Mouse (Mus musculus) heart, embryonic 15.5 days (tissue): ENCODE results near the gene Iqsec1. TPM values are rescaled to one million over a fixed set of nuclear protein-coding genes. Genes with fewer than 3 reads are reported as not detected.

Experiments
- ATAC-seq: fragments of 200-750 bp; cut with Nextera tagmentation; replicated peaks from 2 replicates; pipeline ENCODE4 v1.8.0; 2017; ENCODE audit warnings: low read depth, moderate TSS enrichment; ENCODE audit not compliant: insufficient number of reproducible peaks, insufficient read depth, low FRiP score
- H3K27ac ChIP-seq: fragments of 300-500 bp; sonication (generic); 2 replicates; pipeline ENCODE4 v1.5.1; 2015; ENCODE audit warnings: mild to moderate bottlenecking, inconsistent platforms
- H3K27me3 ChIP-seq: fragments of 300-500 bp; sonication (generic); 2 replicates; pipeline ENCODE4 v1.6.1; 2015; ENCODE audit warnings: inconsistent platforms
- H3K36me3 ChIP-seq: fragments of 300-500 bp; sonication (generic); 2 replicates; pipeline ENCODE4 v1.6.1; 2015; ENCODE audit warnings: mild to moderate bottlenecking, inconsistent platforms
- H3K4me1 ChIP-seq: fragments of 300-500 bp; sonication (generic); replicated peaks from 2 replicates; pipeline ENCODE4 v1.6.1; 2015; ENCODE audit warnings: inconsistent platforms
- H3K4me2 ChIP-seq: fragments of 300-500 bp; sonication (generic); 2 replicates; pipeline ENCODE4 v1.6.1; 2015; ENCODE audit warnings: inconsistent platforms, mild to moderate bottlenecking, moderate library complexity
- H3K4me3 ChIP-seq: fragments of 300-500 bp; sonication (generic); 2 replicates; pipeline ENCODE4 v1.5.1; 2015; ENCODE audit warnings: mild to moderate bottlenecking, inconsistent platforms
- H3K9ac ChIP-seq: fragments of 300-500 bp; sonication (generic); 2 replicates; pipeline ENCODE4 v1.6.1; 2015; ENCODE audit warnings: mild to moderate bottlenecking, inconsistent platforms
- H3K9me3 ChIP-seq: fragments of 300-500 bp; sonication (generic); replicated peaks from 2 replicates; pipeline ENCODE4 v1.6.1; 2016; ENCODE audit warnings: inconsistent platforms
- WGBS: fragments of 180-500 bp; shearing (Covaris S2); methylation state at CpG from one replicate; pipeline ENCODE4 v1.1.7; 2015; ENCODE audit warnings: mixed read lengths; 5-methylcytosine and 5-hydroxymethylcytosine counted together
- polyA plus RNA-seq: library from polyadenylated mRNA; unstranded; fragments of >200 nt; fragmentation: Nextera tagmentation; extraction: Ambion mirVana; gene quantifications from 2 replicates; pipeline ENCODE4 v1.2.1, GENCODE M21; 2015

The Iqsec1 gene
- polyA plus RNA-seq, 1 experiment from 2014 or later: 12.3 TPM

DNA sequence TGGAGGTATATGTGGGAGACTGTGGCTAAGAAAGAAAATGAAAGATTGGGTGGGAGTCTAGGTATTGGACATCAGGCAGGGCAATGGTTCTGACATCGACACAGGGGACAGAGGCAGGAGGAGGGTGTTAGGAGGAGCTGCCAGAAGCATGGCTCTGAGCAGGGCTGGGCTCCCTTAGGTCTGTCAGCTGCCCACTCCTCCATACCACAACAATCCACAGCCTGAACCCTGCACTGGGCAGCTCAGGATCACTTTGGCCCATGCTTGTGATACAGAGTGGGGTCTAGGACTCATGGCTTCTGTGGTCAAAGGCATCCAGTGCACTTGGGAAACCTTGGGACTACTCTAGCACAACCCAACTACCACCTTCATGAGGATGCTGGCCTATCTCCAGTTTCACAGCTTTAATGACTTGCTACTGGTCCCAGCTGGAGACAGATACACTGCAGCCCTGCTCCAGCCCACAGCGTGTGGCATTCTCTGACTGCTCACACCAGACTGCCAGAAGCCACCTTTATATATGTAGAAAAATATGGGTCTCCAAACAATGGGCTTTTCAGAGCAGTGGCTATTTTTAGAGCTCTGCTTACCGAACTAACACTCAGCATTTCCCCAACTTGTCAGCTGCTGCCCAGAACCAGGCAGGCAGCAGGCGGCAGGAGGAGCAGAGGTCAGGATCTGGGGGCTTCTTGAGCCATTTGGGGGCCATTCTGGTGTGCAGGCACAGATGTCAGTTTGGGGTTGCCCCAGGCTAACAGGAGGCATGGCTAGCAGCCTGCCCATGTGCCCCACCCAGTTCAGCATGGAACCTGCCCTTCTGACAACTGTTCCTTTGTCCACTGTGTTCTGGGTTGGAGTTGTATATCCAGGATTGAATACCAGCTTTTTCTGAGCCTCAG lies 285.4 kb downstream of the Iqsec1 start:
- 14% methylated on average over 4 of the region's 4 CpGs for WGBS
- 0 out of 2 replicates have a peak, but pooled peaks have one; percentile 5 for ATAC-seq
- H3K9me3 ChIP-seq: no peaks in the 10 kb centered on the region
- peak overlapping the region; percentile 43 for H3K9ac ChIP-seq
- no peak overlapping the region for H3K4me3 ChIP-seq
- peak overlapping the region; percentile 93 for H3K27ac ChIP-seq
- peak overlapping the region; percentile 26 for H3K4me2 ChIP-seq
- H3K4me1 ChIP-seq: peaks cover 100% of the 10 kb centered on the region
- no peaks in the 10 kb centered on the region for H3K27me3 ChIP-seq
- no peaks in the 10 kb centered on the region for H3K36me3 ChIP-seq

DNA sequence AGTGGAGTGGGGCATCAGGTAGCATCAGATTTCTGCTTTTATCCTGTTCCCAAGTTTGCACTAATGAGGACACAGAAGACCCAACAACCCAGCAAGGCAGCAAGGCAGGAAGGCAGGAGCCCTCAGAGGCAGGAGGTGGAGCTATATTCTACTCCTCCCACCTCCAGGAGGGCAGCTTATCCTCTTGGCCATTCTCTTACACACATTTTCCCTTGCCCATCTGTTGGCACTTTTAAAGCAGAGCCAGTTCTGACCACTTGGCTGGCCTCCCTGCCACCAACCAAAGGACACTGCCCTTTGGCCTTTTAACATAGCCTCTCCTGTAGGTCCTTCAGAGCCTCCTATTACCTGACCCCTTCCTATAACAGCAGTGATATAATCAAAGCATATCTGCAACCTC lies 286.3 kb downstream of the Iqsec1 start:
- Histone ChIP-seq H3K36me3 (no peaks in the 10 kb centered on the region), H3K9ac (no peak overlapping the region), H3K4me2 (no peak overlapping the region), H3K9me3 (no peaks in the 10 kb centered on the region), H3K4me3 (no peak overlapping the region), H3K4me1 (peaks cover 100% of the 10 kb centered on the region), H3K27ac (peak overlapping the region; percentile 93), H3K27me3 (no peaks in the 10 kb centered on the region)
- no peak for ATAC-seq

DNA sequence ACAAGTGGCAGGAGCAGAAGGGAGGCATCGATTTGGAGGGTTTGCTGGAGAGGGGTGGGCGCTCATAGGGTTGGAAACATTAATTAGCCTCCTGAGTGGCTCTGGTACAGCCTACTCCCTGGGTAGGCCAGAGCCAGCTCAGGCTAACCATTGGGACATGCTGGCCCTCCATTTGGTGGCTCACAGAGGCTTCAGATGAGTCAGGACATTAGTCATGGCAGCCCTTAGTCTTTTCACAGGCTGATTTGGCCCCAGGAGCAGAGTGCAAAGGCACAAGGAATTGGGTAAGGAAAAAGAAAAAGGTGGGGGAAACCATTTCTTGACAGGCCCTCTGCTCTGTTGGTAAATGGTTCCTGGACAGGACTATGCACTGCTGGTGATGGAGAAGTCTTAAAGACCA lies 287.1 kb downstream of the Iqsec1 start:
- H3K4me1 ChIP-seq: peaks cover 98% of the 10 kb centered on the region
- no peak overlapping the region for H3K4me2 ChIP-seq
- WGBS: 71% methylated on average over 2 of the region's 2 CpGs
- H3K4me3 ChIP-seq: no peak overlapping the region
- H3K36me3 ChIP-seq: no peaks in the 10 kb centered on the region
- H3K9ac ChIP-seq: no peak overlapping the region
- H3K27ac ChIP-seq: 0 out of 2 replicates have a peak overlapping the region, but pooled peaks have one; percentile 93
- H3K9me3 ChIP-seq: no peaks in the 10 kb centered on the region
- ATAC-seq: no peak
- H3K27me3 ChIP-seq: no peaks in the 10 kb centered on the region

DNA sequence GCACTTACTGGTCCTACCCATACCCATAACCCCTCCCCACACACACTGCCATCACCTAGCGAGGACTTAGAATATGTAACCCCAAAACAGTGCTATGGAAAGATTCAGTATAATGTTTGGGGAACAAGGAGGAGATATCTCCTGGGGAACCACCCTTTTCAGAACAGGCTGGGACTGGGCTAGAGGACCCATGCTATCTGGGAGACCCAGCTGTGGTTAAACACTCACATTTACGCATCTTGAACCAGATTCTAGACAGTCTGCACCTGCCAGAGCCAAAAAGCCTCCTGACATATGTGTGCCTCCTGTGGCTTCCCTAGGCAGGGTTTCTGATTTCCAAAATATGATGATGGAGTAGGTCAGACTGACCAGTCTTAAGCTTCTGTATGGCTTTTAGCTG lies 287.7 kb downstream of the Iqsec1 start:
- WGBS: 90% methylated on average over 2 of the region's 2 CpGs
- no peak for ATAC-seq
- Histone ChIP-seq H3K36me3 (no peaks in the 10 kb centered on the region), H3K9ac (no peak overlapping the region), H3K27ac (peak overlapping the region; percentile 72), H3K4me1 (peaks cover 98% of the 10 kb centered on the region), H3K4me2 (no peak overlapping the region), H3K9me3 (no peaks in the 10 kb centered on the region), H3K27me3 (no peaks in the 10 kb centered on the region), H3K4me3 (no peak overlapping the region)

DNA sequence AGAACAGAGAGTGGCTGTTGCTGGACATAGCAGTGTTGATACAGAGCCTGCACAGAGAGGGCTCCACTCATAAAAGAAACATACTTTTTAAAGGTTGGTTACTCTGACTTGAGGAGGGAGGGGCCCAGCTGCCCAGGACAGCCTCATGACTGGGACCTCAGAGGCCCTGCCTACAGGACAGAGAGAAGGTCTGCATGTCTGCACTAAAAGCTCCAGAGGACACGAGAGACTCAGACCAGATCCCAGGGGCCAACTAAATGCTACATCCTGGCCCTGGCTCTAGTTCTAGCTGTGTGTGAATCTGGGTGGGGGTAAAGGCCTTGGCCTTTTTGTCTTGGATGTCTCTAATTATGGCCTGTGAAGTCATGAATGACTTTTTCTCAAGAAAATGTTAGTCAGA lies 288.4 kb downstream of the Iqsec1 start:
- ATAC-seq: no peak

DNA sequence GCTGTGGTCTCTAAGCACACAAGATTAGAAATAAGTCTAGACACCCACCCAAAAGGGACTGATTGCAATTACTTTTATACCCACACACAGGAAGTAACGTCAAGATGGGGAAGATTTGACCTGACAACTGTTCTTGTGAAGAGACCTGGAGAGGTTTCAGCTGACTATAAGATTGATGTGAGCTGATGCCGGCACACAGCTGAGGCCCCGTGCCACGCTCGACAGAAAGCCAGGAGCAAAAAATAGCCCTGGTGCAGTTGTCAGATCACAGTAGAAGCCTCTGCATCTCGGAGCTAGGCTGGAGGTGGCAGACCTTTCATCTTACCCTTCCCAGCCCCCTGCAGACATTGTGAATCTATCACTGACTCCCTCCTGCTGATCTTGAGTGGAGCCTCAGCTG lies 289.6 kb downstream of the Iqsec1 start:
- H3K9ac ChIP-seq: no peak overlapping the region

More for the DNA sequence above, 288.4 kb downstream of the Iqsec1 start:
- H3K4me2 ChIP-seq: no peak overlapping the region
- peak overlapping the region; percentile 72 for H3K27ac ChIP-seq
- H3K4me3 ChIP-seq: no peak overlapping the region
- no peaks in the 10 kb centered on the region for H3K36me3 ChIP-seq
- peaks cover 97% of the 10 kb centered on the region for H3K4me1 ChIP-seq
- no peaks in the 10 kb centered on the region for H3K9me3 ChIP-seq
- 50% methylated on average over 1 of the region's 1 CpGs for WGBS
- no peaks in the 10 kb centered on the region for H3K27me3 ChIP-seq
- H3K9ac ChIP-seq: peak overlapping the region; percentile 1; the same call in 1 of the 2 replicates

DNA sequence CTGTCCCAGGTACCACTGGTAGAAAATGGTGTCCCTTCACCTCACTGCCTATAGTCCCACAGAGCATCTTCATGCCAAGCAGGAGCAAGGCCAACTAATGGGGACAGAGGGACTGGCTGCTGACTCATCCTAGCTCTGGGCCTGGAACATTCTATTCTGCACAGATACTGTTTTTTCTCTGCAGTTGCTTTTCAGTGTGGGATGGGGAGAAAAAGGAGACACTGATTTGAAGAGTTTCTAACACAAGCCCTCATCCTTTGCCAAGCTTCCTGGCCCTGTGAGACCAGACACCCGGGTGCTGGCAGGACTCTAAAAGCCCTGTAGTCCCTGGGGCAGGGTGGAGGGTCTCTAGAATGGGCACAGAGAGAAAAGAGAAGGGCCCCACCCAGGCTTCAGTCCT lies 292.7 kb downstream of the Iqsec1 start:
- H3K36me3 ChIP-seq: peaks cover 33% of the 10 kb centered on the region
- H3K27me3 ChIP-seq: no peaks in the 10 kb centered on the region
- no peaks in the 10 kb centered on the region for H3K9me3 ChIP-seq
- no peak overlapping the region for H3K4me2 ChIP-seq
- H3K9ac ChIP-seq: no peak overlapping the region
- peaks cover 57% of the 10 kb centered on the region for H3K4me1 ChIP-seq
- ATAC-seq: no peak
- H3K27ac ChIP-seq: peak overlapping the region; percentile 2; the same call in 1 of the 2 replicates
- WGBS: 67% methylated on average over 1 of the region's 1 CpGs
- H3K4me3 ChIP-seq: no peak overlapping the region

More for the DNA sequence above, 289.6 kb downstream of the Iqsec1 start:
- Histone ChIP-seq H3K27me3 (no peaks in the 10 kb centered on the region), H3K9me3 (no peaks in the 10 kb centered on the region), H3K4me2 (no peak overlapping the region), H3K4me1 (peaks cover 88% of the 10 kb centered on the region), H3K36me3 (peaks cover 9% of the 10 kb centered on the region; the same call in 1 of the 2 replicates), H3K4me3 (no peak overlapping the region), H3K27ac (peak overlapping the region; percentile 72)
- WGBS: 24% methylated on average over 6 of the region's 6 CpGs
- no peak for ATAC-seq

DNA sequence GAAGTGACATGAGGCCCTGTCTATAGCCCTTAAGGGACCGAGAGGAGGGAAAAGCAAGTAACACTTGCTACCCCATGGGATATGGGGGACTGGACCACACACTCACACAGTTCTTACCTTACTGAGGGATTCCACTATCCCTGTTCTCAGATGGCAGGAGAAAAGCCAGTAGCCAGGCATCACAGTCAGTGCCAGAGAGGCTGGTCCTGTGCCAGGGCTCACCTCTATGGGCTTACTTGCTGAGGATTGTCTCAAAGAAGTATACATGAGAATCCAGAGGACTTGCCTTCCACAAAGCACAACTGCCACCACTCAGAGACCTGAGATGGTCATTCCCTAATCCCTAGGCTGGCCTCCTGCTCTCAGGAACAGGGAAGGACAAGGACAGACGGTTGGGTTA lies 296.1 kb downstream of the Iqsec1 start:
- ATAC-seq: no peak
- H3K36me3 ChIP-seq: peaks cover 54% of the 10 kb centered on the region
- peaks cover 53% of the 10 kb centered on the region for H3K4me1 ChIP-seq
- no peak overlapping the region for H3K4me3 ChIP-seq
- H3K27ac ChIP-seq: no peak overlapping the region
- no peak overlapping the region for H3K4me2 ChIP-seq
- WGBS: 72% methylated on average over 2 of the region's 2 CpGs
- H3K9ac ChIP-seq: no peak overlapping the region
- H3K9me3 ChIP-seq: no peaks in the 10 kb centered on the region
- no peaks in the 10 kb centered on the region for H3K27me3 ChIP-seq

DNA sequence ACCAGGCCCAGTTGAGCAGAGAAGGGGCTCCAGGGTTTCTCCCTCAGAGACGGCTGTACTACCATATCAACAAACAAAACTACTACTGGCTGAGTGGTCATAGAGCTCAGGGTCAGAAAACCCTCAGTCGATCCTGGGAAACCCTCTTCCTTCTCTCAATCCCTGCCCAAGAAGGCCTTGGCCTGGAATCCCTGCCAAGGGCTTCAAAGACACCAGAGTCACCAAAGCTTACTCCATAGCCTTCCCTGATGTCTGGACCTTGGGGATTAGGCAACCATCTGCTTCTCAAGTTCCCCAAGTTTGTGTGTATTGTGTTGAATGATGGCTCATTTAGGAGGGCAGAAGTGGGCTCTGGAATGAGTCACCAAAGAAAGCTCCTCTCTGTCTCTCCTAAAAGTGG lies 296.6 kb downstream of the Iqsec1 start:
- no peak for ATAC-seq
- Histone ChIP-seq H3K27me3 (no peaks in the 10 kb centered on the region), H3K4me1 (peaks cover 53% of the 10 kb centered on the region), H3K9me3 (no peaks in the 10 kb centered on the region), H3K36me3 (peaks cover 54% of the 10 kb centered on the region), H3K4me3 (no peak overlapping the region), H3K27ac (no peak overlapping the region), H3K4me2 (no peak overlapping the region), H3K9ac (no peak overlapping the region)
- 55% methylated on average over 2 of the region's 2 CpGs for WGBS

DNA sequence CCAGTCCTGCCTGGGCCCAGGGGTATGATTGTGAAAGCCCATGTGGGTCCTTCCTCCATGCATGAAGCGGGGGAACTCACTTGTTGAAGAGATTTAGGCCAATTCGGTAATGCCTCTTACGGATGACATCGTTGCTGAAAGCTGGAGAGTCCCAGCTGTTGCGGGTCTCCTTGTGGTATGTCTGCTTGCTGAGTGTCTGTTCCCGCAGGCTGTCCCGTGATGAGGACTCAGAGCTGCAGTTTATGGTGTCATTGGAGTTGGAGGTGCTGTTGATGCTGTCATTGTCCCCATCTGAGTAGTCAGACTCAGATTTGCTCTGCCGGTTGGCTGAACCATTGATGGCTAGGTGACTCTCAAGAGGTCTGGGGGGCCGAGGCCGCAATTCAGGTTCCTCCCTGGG lies 299.0 kb downstream of the Iqsec1 start:
- 48% methylated on average over 10 of the region's 10 CpGs for WGBS
- Histone ChIP-seq H3K27me3 (no peaks in the 10 kb centered on the region), H3K36me3 (peaks cover 51% of the 10 kb centered on the region), H3K9me3 (no peaks in the 10 kb centered on the region), H3K4me1 (peaks cover 52% of the 10 kb centered on the region), H3K4me3 (no peak overlapping the region), H3K27ac (peak overlapping the region; percentile 82), H3K9ac (no peak overlapping the region), H3K4me2 (no peak overlapping the region)
- no peak for ATAC-seq

DNA sequence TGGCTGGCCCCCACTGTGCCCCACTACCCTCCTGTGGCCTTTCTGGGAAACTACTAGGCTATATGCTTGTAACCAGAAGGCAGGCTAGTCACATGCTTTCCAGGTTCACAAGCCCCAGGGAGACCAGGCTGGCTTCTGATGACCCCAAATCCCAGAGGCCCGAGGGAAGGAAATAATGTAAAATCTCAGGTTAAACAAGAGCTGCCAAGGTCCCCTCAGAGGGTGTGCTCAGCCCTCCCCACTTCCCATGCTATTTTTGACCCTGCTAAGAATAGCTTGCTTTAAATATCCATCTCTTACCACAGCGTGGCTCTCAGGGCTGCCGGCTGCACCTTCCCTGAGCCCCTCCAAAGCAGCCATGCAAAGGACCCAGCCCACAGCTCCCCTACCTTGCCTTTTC lies 299.7 kb downstream of the Iqsec1 start:
- Histone ChIP-seq H3K9me3 (no peaks in the 10 kb centered on the region), H3K4me2 (peak overlapping the region; percentile 33), H3K9ac (0 out of 2 replicates have a peak overlapping the region, but pooled peaks have one; percentile 15), H3K36me3 (peaks cover 44% of the 10 kb centered on the region), H3K27me3 (no peaks in the 10 kb centered on the region), H3K27ac (peak overlapping the region; percentile 82), H3K4me3 (no peak overlapping the region), H3K4me1 (peaks cover 60% of the 10 kb centered on the region)
- 21% methylated on average over 3 of the region's 3 CpGs for WGBS
- ATAC-seq: peak; percentile 77

DNA sequence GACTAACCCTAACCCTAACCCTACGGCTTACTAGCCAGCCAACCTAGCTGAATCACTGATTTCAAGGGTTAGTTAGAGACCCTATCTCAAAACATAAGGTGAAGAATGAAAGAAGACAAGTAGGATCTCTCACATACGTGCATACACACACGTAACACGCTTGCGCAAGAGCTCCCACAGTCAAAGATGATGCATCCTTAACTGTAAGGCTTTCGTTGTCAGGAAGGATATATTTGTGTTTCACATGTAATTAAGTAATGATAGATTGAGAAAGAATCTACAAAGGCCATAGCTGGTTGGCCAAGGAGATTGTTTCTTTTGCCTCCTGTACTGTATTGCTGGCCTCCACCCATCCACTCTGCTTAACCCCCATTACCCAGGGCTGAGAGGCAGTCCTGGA lies 300.5 kb downstream of the Iqsec1 start:
- H3K9me3 ChIP-seq: no peaks in the 10 kb centered on the region
- peak overlapping the region; percentile 82 for H3K27ac ChIP-seq
- WGBS: 93% methylated on average over 6 of the region's 6 CpGs
- no peak overlapping the region for H3K4me2 ChIP-seq
- H3K36me3 ChIP-seq: peaks cover 36% of the 10 kb centered on the region
- peaks cover 66% of the 10 kb centered on the region for H3K4me1 ChIP-seq
- no peak overlapping the region for H3K4me3 ChIP-seq
- no peaks in the 10 kb centered on the region for H3K27me3 ChIP-seq
- ATAC-seq: no peak
- 0 out of 2 replicates have a peak overlapping the region, but pooled peaks have one; percentile 15 for H3K9ac ChIP-seq
